Mouse (Mus musculus) heart, embryonic 13.5 days (tissue): ENCODE data around the gene Rasgrf1. TPM values are rescaled to one million over a fixed set of nuclear protein-coding genes. Genes with fewer than 3 reads are reported as not detected.

ENCODE experiments used
- ATAC-seq: fragments of 200-750 bp; cut with Nextera tagmentation; 2 replicates; pipeline ENCODE4 v1.8.0; 2017; ENCODE audit warnings: moderate TSS enrichment; ENCODE audit not compliant: insufficient number of reproducible peaks, low FRiP score, low TSS enrichment; ENCODE audit errors: extremely low read depth
- H3K27ac ChIP-seq: fragments of 300-500 bp; sonication (generic); replicated peaks from 2 replicates; pipeline ENCODE4 v1.5.1; 2015; ENCODE audit warnings: moderate library complexity, mild to moderate bottlenecking, inconsistent platforms
- H3K27me3 ChIP-seq: fragments of 300-500 bp; sonication (generic); replicated peaks from 2 replicates; pipeline ENCODE4 v1.6.1; 2015; ENCODE audit warnings: mild to moderate bottlenecking, inconsistent platforms
- H3K36me3 ChIP-seq: fragments of 300-500 bp; sonication (generic); 2 replicates; pipeline ENCODE4 v1.6.1; 2015; ENCODE audit warnings: mild to moderate bottlenecking, inconsistent platforms
- H3K4me1 ChIP-seq: fragments of 300-500 bp; sonication (generic); 2 replicates; pipeline ENCODE4 v1.6.1; 2015; ENCODE audit warnings: inconsistent platforms
- H3K4me2 ChIP-seq: fragments of 300-500 bp; sonication (generic); 2 replicates; pipeline ENCODE4 v1.6.1; 2015; ENCODE audit warnings: inconsistent platforms, mild to moderate bottlenecking, moderate library complexity
- H3K4me3 ChIP-seq: fragments of 300-500 bp; sonication (generic); 2 replicates; pipeline ENCODE4 v1.5.1; 2015; ENCODE audit warnings: moderate library complexity, mild to moderate bottlenecking, inconsistent platforms
- H3K9ac ChIP-seq: fragments of 300-500 bp; sonication (generic); 2 replicates; pipeline ENCODE4 v1.6.1; 2015; ENCODE audit warnings: inconsistent platforms, mild to moderate bottlenecking, moderate library complexity
- H3K9me3 ChIP-seq: fragments of 300-500 bp; sonication (generic); 2 replicates; pipeline ENCODE4 v1.6.1; 2016; ENCODE audit warnings: inconsistent platforms
- WGBS: fragments of 180-500 bp; shearing (Covaris S2); methylation state at CpG from one replicate; pipeline ENCODE4 v1.1.7; 2015; ENCODE audit warnings: mixed read lengths; 5-methylcytosine and 5-hydroxymethylcytosine counted together
- polyA plus RNA-seq: library from polyadenylated mRNA; unstranded; fragments of >200 nt; fragmentation: Nextera tagmentation; extraction: Ambion mirVana; gene quantifications from 2 replicates; pipeline ENCODE4 v1.2.1, GENCODE M21; 2015

Gene Rasgrf1
- polyA plus RNA-seq, 1 experiment from 2014 or later: 0.16 TPM

DNA sequence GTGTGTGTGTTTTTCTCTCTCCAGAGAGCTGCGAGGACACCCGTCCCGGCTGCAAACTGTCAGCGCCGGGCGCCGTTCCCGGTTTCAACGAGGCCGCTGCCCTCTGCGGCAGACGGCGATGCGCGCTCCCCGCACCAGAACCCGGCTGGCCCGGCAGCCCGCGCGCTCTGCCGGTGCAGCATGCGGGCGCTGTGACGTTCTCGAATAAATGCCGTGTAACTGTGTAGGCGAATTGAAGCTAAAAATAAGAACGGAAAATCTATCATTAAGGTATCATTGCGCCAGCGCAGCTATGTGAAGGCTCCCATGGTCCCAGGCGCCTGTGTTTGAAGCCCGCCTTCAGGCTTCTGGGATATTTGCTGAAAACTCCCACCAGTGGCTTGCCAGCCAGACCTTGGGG, 1.1 kb upstream of the Rasgrf1 start:
- under 1% methylated on average over 32 of the region's 33 CpGs for WGBS
- H3K9ac ChIP-seq: peak overlapping the region; percentile 63

DNA sequence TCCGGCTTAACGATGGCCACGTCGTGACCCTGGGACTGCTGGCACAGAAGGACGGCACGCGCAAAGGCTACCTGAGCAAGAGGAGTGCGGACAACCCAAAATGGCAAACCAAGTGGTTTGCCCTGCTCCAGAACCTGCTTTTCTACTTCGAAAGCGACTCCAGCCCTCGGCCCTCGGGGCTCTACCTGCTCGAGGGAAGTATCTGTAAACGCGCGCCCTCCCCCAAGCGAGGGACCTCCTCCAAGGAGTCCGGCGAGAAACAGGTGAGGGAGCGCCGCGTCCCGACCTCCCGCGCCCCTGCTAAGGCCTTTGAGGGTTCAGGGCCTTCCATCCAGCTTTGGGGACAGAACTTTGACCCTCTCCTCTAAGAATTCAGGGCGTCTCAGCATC, 298 bp downstream of the Rasgrf1 start:
- Histone ChIP-seq H3K27me3 (peaks cover 97% of the 10 kb centered on the region), H3K4me3 (peak overlapping the region; percentile 57), H3K4me1 (peaks cover 27% of the 10 kb centered on the region), H3K4me2 (peak overlapping the region; percentile 96), H3K27ac (no peak overlapping the region), H3K9me3 (no peaks in the 10 kb centered on the region), H3K36me3 (no peaks in the 10 kb centered on the region), H3K9ac (peak overlapping the region; percentile 63)
- ATAC-seq: no peak
- under 1% methylated on average over 26 of the region's 26 CpGs for WGBS

More for the DNA sequence above, 1.1 kb upstream of the Rasgrf1 start:
- peaks cover 85% of the 10 kb centered on the region for H3K27me3 ChIP-seq
- no peak for ATAC-seq
- H3K4me3 ChIP-seq: peak overlapping the region; percentile 57
- no peak overlapping the region for H3K27ac ChIP-seq
- peak overlapping the region; percentile 96 for H3K4me2 ChIP-seq
- no peaks in the 10 kb centered on the region for H3K9me3 ChIP-seq
- H3K36me3 ChIP-seq: no peaks in the 10 kb centered on the region
- peaks cover 27% of the 10 kb centered on the region for H3K4me1 ChIP-seq

DNA sequence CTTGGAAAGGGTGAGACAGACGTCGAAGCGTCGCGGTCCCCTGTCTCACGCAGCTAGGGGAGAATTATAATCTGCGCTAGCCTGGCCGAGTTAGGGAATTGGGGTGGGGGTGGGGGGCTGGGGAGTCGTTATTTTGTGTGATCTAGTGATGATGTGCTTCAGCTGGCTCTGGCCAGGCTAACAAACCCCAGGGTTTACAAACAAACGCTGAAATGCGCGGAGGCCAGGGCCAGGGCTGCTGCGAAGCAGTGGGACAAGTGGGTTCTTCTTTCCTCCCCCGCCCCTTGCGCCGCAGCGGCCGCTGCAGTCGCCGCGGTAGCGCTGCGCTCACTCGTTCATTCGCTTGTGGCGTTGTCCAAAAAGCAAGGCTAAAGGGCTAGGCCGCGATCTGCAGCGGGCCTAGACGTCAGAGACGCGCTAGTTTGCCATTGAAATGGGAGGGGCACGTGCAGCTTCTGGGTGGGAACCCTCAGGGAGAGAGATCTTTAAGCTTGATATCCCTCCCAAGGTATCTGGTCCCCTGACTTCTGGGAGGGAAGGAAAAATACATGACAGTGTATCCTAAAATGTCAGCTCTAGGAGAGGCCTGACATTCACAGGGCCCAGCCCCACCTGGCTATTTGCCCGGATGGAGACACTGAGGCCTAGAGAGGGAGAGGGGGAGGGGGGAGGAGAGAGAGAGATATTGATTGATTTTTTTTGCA, 1.2 kb downstream of the Rasgrf1 start:
- Histone ChIP-seq H3K9me3 (no peaks in the 10 kb centered on the region), H3K36me3 (no peaks in the 10 kb centered on the region), H3K27me3 (peaks cover 100% of the 10 kb centered on the region), H3K9ac (0 out of 2 replicates have a peak overlapping the region, but pooled peaks have one; percentile 24), H3K4me1 (peaks cover 27% of the 10 kb centered on the region), H3K4me2 (peak overlapping the region; percentile 96), H3K27ac (no peak overlapping the region), H3K4me3 (peak overlapping the region; percentile 57)
- no peak for ATAC-seq
- 2% methylated on average over 34 of the region's 34 CpGs for WGBS

DNA sequence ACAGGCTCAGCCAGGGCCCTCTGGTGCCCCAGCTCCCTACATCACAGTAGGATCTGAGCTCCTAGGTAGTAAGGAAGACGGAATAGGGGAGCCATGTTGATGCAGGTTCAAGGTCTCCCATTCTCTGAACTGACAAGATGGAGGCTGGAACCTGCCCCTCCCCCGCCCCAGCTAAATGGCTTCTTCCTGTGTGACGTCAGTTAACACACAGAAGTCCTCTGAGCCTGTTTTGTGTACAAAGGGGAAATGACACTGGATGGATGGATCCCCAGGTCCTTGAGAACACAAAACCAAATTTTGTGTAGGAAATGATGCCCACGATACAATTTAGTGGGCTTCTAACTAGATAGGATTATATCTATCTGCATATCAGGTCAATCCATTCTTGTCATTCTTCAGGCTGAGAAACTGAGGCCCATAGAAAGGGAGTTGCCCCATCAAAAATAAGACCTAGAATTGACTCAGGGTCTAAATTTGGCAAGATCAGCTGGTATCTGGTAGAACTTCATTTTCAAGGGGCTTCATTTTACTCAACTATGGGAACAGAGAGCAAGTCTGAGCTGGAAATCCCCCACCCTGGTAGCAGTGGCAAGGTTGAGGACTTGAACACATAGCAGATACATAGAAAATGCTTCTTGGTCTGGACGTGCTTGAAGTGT, 2.3 kb downstream of the Rasgrf1 start:
- no peak overlapping the region for H3K4me3 ChIP-seq
- H3K27me3 ChIP-seq: peaks cover 91% of the 10 kb centered on the region
- no peak overlapping the region for H3K4me2 ChIP-seq
- no peak for ATAC-seq
- H3K27ac ChIP-seq: no peak overlapping the region
- H3K4me1 ChIP-seq: peaks cover 27% of the 10 kb centered on the region
- no peak overlapping the region for H3K9ac ChIP-seq
- H3K36me3 ChIP-seq: no peaks in the 10 kb centered on the region
- WGBS: 61% methylated on average over 5 of the region's 5 CpGs
- H3K9me3 ChIP-seq: no peaks in the 10 kb centered on the region

DNA sequence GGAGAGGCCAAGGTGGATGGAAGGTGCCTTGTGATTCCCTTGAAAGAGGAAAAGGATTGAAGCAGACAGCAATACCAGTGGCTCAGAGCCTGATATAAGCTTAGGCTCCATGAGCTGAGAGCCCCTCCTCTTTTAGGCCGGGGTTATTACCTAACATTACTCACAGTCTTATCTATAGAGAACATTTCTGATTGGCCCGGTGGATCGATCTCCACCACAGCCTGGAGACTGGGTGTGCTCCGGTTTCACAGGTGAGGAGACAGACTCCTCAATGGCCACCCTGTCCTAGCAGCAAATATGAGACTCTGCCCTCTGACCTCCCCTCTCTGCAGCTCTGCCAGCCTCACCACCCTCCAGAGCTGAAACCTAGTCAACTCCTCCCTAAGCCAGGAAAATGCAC, 3.4 kb downstream of the Rasgrf1 start:
- no peak overlapping the region for H3K4me3 ChIP-seq
- no peaks in the 10 kb centered on the region for H3K9me3 ChIP-seq
- no peak for ATAC-seq
- H3K36me3 ChIP-seq: no peaks in the 10 kb centered on the region
- WGBS: 33% methylated on average over 4 of the region's 4 CpGs
- H3K4me1 ChIP-seq: peaks cover 27% of the 10 kb centered on the region
- H3K27ac ChIP-seq: no peak overlapping the region
- H3K9ac ChIP-seq: no peak overlapping the region
- no peak overlapping the region for H3K4me2 ChIP-seq
- peaks cover 80% of the 10 kb centered on the region for H3K27me3 ChIP-seq

DNA sequence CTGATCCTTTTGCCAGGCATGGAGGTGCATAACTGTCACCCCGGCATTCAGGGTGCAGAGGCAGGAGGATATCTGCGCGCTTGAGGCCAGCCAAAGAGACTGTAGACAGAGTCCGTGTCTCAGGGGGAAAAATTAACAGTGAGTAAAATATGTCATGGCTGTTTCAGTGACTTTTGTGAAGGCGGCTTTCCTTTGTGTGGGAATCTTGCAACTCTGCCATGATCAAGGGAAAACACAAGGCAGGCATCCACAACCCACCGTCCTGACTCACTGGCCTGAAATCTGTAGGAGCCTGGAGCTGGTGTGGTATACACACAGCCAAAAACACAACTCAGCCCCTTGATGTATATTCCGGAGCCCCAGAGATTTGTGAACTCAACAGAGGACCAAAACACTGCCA, 6.8 kb downstream of the Rasgrf1 start:
- Histone ChIP-seq H3K27ac (no peak overlapping the region), H3K4me2 (no peak overlapping the region), H3K9ac (no peak overlapping the region), H3K9me3 (no peaks in the 10 kb centered on the region), H3K27me3 (peaks cover 56% of the 10 kb centered on the region), H3K36me3 (no peaks in the 10 kb centered on the region), H3K4me3 (no peak overlapping the region), H3K4me1 (no peaks in the 10 kb centered on the region)
- 80% methylated on average over 7 of the region's 7 CpGs for whole genome bisulfite sequencing
- ATAC-seq: no peak

DNA sequence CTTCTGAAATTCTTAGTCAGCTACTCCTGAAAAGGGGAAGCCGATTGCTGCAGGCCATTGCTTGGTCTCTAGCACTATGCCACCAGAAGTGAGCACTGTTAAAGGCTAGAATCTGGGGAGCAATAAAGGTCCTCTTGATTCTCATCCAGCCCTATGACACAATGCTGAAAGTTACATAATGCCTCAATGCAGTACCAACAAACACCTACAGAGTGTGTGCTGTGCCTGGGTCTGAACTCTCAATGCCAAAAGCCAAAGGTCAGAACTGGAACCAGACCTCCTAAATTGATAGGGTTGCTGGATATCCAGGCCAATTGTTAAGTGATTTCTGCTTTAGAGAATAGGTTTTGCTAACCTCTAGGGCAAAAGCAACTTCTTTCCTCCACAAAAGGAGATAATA, 7.7 kb downstream of the Rasgrf1 start:
- peaks cover 46% of the 10 kb centered on the region for H3K27me3 ChIP-seq
- no peak overlapping the region for H3K27ac ChIP-seq
- H3K9me3 ChIP-seq: no peaks in the 10 kb centered on the region
- no peaks in the 10 kb centered on the region for H3K36me3 ChIP-seq
- no peak for ATAC-seq
- no peak overlapping the region for H3K4me3 ChIP-seq
- H3K4me2 ChIP-seq: no peak overlapping the region
- WGBS: 78% methylated on average over 1 of the region's 1 CpGs
- H3K9ac ChIP-seq: no peak overlapping the region
- H3K4me1 ChIP-seq: no peaks in the 10 kb centered on the region

DNA sequence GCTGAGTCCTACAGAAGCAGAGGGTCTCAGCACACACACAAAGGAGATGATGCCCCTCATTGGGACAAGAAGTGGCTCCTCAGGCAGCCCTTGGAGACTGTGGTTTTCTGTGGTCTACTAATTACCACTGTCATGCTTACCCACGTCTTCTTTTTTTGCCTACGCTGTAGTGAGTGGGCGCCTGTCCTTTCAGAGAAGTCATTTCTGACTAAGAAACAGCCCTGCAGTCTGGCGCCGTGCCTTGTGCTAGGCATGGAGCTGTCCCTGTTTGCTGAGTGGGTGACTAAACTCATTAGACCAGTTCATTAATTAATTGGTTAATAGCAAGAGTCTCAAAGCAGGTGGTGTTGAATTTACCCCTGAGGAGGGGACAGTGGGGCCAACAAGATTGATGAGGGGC, 9.1 kb downstream of the Rasgrf1 start:
- Histone ChIP-seq H3K9me3 (no peaks in the 10 kb centered on the region), H3K27ac (no peak overlapping the region), H3K27me3 (peaks cover 32% of the 10 kb centered on the region), H3K9ac (no peak overlapping the region), H3K4me3 (no peak overlapping the region), H3K36me3 (no peaks in the 10 kb centered on the region), H3K4me2 (no peak overlapping the region), H3K4me1 (no peaks in the 10 kb centered on the region)
- ATAC-seq: no peak
- 77% methylated on average over 5 of the region's 5 CpGs for WGBS

DNA sequence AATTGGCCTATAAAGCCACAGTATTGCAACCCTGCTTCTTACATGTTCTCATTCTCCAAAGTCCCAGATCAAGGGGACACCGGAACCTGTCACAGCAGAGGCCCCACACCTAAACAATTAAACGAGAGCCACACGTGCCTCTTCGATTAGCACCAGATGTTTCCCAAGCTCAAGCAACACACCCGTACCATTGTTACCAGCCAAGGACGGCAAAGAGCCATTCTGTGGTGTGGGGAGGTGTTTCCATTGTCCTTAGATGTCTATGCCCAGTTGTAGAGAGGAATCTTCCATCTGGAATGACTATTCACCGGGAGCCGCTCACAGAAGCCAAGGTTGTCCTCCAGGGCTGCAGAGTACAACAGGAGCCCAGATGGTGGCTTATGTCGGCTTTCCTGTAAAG, 11.4 kb downstream of the Rasgrf1 start:
- Histone ChIP-seq H3K4me3 (no peak overlapping the region), H3K27me3 (peaks cover 9% of the 10 kb centered on the region; the same call in 1 of the 2 replicates), H3K4me2 (no peak overlapping the region), H3K9me3 (no peaks in the 10 kb centered on the region), H3K36me3 (no peaks in the 10 kb centered on the region), H3K4me1 (no peaks in the 10 kb centered on the region), H3K9ac (no peak overlapping the region), H3K27ac (no peak overlapping the region)
- 70% methylated on average over 9 of the region's 9 CpGs for WGBS
- no peak for ATAC-seq

DNA sequence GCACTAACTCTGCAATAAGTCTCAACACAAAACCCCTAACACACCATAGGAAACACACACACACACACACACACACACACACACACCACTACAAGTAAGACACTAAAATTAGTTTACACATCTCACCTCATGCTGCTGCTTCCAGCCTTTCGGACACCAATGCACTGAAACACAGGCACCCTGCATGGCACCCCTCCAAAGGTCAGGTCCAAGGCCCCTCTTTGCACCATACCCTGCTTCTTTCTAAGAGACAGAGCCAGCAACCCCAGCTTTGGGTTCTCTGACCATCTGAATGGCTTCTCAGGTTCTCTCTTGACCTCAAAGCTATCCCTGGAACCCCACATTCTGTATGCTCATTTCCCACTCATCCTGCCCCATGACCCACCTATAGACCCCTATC, 13.0 kb downstream of the Rasgrf1 start:
- Histone ChIP-seq H3K36me3 (no peaks in the 10 kb centered on the region), H3K27me3 (peaks cover 9% of the 10 kb centered on the region; the same call in 1 of the 2 replicates), H3K9ac (no peak overlapping the region), H3K4me3 (no peak overlapping the region), H3K4me1 (no peaks in the 10 kb centered on the region), H3K27ac (no peak overlapping the region), H3K9me3 (peaks cover 8% of the 10 kb centered on the region), H3K4me2 (no peak overlapping the region)
- 72% methylated on average over 1 of the region's 1 CpGs for WGBS
- no peak for ATAC-seq

DNA sequence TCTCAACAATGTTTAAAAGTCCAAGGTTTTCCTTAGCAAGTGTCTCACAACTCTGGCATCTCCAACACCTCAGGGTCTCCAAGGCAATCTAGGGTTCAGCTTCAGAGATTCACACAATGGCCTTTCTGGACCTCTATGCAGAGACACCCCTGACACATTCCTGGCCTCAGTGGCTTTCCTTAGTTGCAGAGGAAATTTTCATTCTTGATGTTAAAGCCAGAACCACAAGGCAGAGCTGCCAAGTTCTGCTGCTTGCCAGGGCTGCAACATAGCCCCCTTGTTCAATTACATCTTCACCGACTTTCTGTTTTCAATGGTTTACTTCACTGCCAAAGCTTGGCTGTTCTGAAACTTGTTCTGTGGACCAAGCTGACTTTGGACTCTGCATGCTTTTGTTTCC, 15.1 kb downstream of the Rasgrf1 start:
- no peaks in the 10 kb centered on the region for H3K4me1 ChIP-seq
- no peaks in the 10 kb centered on the region for H3K36me3 ChIP-seq
- 87% methylated on average over 1 of the region's 1 CpGs for WGBS
- no peak overlapping the region for H3K4me3 ChIP-seq
- no peak overlapping the region for H3K4me2 ChIP-seq
- H3K27me3 ChIP-seq: peaks cover 7% of the 10 kb centered on the region; the same call in 1 of the 2 replicates
- H3K9ac ChIP-seq: no peak overlapping the region
- ATAC-seq: no peak
- peaks cover 12% of the 10 kb centered on the region for H3K9me3 ChIP-seq
- H3K27ac ChIP-seq: no peak overlapping the region

DNA sequence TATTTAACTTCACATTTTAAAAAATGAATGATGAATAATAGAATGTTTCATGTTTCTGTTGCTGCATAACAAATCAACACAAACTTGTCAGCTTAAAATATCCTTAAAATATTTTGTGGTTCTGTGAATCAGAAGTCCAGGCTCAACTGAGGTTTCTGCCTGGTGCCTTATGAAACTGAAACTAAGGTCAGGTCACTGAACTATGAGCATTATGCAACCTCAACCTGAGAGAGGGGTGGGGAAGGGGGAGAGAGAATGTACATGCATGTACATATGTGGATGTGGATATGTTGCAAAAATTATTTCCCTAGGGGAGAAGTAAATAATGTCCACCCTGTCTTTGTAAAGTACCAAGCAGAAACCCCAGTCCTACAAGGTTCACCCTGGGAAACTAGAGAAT, 18.8 kb downstream of the Rasgrf1 start:
- Histone ChIP-seq H3K27me3 (no peaks in the 10 kb centered on the region), H3K9me3 (peaks cover 13% of the 10 kb centered on the region), H3K4me3 (no peak overlapping the region), H3K9ac (no peak overlapping the region), H3K36me3 (no peaks in the 10 kb centered on the region), H3K4me2 (no peak overlapping the region), H3K27ac (no peak overlapping the region), H3K4me1 (no peaks in the 10 kb centered on the region)
- no peak for ATAC-seq
